In the genomic region with DNA sequence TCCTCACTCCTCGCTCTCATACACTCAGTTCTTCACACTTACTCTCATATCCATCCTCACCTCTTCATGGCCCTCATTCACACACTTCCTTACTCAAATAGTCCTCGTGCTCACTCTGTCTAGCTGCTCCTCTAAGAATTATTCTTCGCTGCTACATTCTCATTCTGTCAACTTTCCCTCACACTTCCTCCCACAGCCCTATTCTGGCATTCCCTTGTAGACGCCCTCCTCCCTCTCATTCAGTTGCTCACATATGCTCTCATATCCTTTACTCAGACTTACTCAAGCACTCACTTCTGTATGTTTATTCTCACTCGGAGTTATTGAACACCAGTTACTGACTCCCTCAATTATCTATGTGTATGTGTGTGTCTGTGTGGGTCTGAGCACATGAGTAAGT, we compare ENCODE assay signal across 17 mouse cellular contexts.
"Had no signal": no experiment of that assay in that cellular context is flagged by ENCODE, and none has a peak within 500 bp of the region (broad histone marks: within the 10 kb centered on the region; RNA-seq: fewer than 3 reads in every experiment).

No protein-coding gene starts in this region.

- DNase-seq: kidney, adult 2 months; kidney, postnatal 25 days; liver, postnatal 0 days; lung, embryonic 14.5 days; spleen, adult 18-20 months; thymus, adult 18-20 months; thymus, postnatal 36 days had no signal

- H3K27ac ChIP-seq: kidney, postnatal 0 days; limb, embryonic 12.5 days; limb, embryonic 15.5 days; liver, embryonic 14.5 days; macrophage; midbrain, embryonic 12.5 days; midbrain, embryonic 15.5 days; neural tube, embryonic 12.5 days; neural tube, embryonic 15.5 days; stomach, embryonic 15.5 days had no signal

- H3K4me3 ChIP-seq: limb, embryonic 12.5 days; limb, embryonic 15.5 days; midbrain, embryonic 12.5 days; midbrain, embryonic 15.5 days; neural tube, embryonic 12.5 days; neural tube, embryonic 15.5 days; stomach, embryonic 15.5 days had no signal
